Mouse (Mus musculus): ENCODE data around the gene Rhox6.
"Not testable (repeated sequence)": the region's sequence is repeated elsewhere in the genome, so short reads cannot be mapped to it uniquely, and the experiment has no call there.

The Rhox6 gene

DNA sequence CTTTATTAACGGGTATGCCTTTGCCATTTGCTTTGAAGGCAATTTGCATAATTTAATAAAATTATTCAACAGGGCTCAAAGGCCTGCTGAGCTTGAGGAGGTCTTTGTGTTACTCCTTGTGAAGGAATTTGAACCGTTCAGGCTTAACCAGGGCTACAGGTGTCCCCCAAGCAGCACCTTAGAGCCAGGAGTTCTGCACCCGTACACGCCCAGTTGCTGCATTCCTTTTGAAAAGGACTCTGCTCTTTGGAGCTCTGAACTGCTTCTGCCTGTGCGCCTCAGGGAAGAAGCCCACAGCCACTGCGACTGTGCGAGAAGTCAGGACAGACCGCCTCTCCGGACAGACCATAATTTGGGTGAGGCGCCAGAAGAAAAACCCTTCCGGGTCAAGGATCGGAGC, at the start of gene Rhox6:
Gene Rhox6, plus strand, starts transcription at position 301 of the 400 bp plus-strand sequence.
- not testable (repeated sequence) for DNase-seq (ENCODE audit: low read depth, low spot score)

DNA sequence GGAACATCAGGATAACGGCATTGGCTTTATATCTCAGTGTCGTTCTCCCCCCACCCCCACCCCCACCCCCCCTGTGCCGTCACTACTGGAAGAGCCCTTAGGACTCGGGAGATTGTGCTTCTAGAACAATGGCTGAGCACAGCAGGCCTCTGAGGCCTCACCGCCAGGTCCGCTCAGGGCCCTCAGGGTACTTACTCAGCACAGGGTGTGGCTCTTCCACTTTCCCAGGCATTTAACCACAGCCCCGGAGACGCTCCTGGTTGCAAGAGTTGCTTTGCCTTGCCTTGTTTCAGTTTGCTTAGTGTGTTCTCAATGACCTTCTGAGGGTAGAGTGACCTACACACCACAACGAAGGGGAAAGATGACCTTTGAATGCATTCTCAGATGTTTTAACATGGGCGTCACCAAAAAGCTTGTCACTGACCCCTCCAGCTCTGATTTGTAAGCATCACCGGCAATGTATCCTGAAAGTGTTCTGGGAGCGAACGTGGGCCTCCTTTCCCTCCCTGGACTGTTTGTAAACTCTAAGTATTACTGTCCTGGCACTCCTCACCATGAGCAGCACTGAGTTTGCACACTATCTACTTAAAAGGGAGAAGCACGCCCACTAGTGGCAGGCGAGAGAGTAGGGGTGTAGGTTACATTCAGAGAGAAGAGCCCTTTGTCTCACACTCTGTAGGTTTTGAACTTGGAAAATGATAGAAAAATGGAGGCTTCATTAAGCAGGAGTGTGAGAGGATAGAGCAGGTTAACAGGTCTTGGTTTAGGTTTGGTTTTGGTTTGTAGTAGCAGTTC, 19.2 kb upstream of the Rhox6 start:
- DNase-seq (ENCODE audit: low read depth, low spot score), result peak; percentile 62

DNA sequence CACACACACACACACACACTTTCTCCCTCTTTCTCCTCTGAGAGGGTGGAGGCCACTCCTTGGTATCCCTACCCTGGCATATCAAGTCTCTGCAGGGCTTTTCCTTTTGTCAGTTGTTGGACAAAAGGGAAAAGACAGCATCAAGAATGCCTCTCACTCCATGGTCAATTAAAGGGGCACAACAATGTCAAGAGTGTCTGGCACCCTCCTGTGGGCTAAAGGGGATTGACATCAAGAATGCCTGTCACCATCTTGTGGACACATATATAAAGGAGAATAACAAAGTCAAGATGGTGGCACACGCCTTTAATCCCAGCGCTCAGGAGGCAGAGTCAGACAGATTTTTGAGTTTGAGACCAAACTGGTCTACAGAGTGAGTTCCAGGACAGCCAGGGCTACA, 17.3 kb upstream of the Rhox6 start:
- peak; percentile 33 for DNase-seq (ENCODE audit: low read depth, low spot score)

DNA sequence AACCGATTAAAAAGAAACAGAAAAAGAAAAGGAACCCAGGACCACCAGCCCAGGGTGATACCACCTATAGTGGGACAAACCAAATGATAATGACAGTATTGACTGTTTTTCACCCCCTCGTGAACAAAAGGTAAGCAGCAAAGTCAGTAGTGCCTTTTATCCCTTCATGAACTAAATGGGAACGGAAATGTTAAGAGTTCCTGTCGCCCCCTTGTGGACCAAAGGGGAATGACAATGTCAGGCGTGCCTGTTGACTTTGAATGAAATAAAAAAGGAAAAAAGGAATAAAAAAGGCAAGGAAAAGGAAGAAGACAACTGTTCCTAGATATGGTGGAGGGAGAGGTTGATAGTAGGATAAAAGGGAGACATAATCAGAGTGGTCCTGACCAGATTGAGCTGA, 15.5 kb upstream of the Rhox6 start:
- peak; percentile 14 for DNase-seq (ENCODE audit: low read depth, low spot score)

DNA sequence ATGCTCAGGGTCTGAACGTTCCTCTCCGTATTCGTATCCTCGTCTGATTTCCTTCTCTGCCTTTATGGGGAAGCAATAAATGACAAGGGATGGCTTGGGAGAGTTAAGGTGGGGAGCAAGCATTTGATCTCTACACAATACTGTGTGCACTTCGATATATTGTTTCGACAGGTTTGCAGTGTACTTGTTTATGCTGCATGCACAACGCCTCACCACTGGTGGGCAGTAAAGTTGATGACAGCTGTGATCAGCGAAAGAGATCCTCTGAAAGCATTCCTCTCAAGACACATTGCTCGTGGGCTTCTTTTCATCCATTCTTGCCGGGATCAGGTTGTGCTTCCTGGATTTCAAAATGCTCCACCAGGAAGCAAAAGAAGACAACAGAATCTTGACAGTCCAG, 11.0 kb upstream of the Rhox6 start:
- peak; percentile 11 for DNase-seq (ENCODE audit: low read depth, low spot score)

DNA sequence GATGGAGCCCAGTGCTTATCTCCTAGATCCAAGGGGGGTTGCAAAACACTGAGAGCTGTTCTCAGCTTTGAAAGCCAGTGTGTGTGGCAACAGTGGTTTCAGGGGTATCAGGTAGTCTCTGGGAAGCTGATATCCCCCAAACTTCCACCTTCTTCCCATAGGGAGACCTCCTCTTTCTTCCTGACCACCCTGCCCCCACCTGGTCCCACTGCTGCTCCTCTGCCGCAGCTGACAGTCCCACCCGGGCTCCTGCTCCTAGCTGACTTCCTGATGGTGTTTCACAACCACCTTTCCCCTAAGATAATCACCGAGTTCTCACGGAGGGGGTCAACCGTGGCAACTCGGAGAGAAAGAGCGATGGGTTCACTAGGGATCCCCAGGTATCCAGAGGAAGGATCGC, 4.7 kb downstream of the Rhox6 start, which contains the start of gene Rhox7a:
Gene Rhox7a, plus strand, starts transcription at position 301 of the 400 bp plus-strand sequence.
- not testable (repeated sequence) for DNase-seq (ENCODE audit: low read depth, low spot score)

DNA sequence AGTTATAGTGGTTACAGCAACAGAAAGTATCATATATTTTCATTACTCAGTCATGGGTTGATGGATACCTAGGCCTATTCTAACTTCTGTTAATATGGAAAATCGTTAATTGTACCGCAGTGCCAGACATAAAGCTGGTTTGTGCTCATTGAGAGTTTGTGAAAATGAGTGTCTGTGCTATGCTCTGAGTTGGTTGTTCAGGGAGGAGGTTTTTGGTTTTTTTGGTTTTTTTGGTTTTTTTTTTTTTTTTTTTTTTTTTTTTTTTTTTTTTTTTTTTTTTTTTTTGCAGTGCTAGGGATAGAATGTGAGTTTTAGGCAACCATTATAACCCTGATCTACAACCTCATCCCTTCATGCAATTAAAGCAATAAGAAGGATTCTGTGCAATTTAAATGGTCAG, 44.9 kb downstream of the Rhox6 start:
- no peak for DNase-seq (ENCODE audit: low read depth, low spot score)

DNA sequence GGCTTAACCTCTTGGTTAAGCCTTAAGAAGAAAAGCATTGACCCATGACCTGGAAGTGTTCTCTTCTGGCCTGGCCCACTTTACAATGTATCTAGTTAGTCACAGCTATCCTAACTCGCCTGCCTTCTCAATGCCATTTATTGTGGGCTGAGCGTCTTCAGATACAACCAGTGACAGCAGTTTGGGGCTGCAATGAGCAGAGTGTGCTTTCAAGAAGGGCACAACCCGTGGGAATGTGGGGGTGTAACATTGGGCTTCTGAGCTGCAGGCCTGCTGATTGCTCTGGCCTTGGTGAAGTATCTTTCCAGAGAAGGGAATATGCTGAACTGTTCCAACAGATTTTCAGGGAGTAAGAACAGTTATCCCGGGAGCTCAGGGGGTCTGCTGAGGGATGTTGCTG, 52.1 kb downstream of the Rhox6 start, which contains the start of gene Rhox8:
Gene Rhox8, minus strand, starts transcription at position 101 of the 400 bp plus-strand sequence.
- no peak for DNase-seq (ENCODE audit: low read depth, low spot score)

Measured in ES-CJ7 (cell line).